Mouse (Mus musculus) embryonic facial prominence, embryonic 11.5 days (tissue): ENCODE results near the gene Mydgf. TPM values are rescaled to one million over a fixed set of nuclear protein-coding genes. Genes with fewer than 3 reads are reported as not detected.

ENCODE experiments used
- ATAC-seq: fragments of 200-750 bp; cut with Nextera tagmentation; replicated peaks from 2 replicates; pipeline ENCODE4 v1.8.0; 2017; ENCODE audit warnings: low read depth; ENCODE audit not compliant: insufficient number of reproducible peaks, low FRiP score, low TSS enrichment
- DNase-seq: peaks from one replicate; pipeline ENCODE4 v3.0.0-alpha.2; 2015; ENCODE audit warnings: low spot score
- H3K27ac ChIP-seq: fragments of 300-500 bp; sonication (generic); replicated peaks from 2 replicates; pipeline ENCODE4 v1.5.1; 2014; ENCODE audit warnings: mild to moderate bottlenecking, low read depth, low read length, control low read depth
- H3K27me3 ChIP-seq: fragments of 300-500 bp; sonication (generic); 2 replicates; pipeline ENCODE4 v1.6.1; 2014; ENCODE audit warnings: mild to moderate bottlenecking, low read length, moderate library complexity, mixed read lengths; ENCODE audit not compliant: control insufficient read depth, insufficient read depth
- H3K36me3 ChIP-seq: fragments of 300-500 bp; sonication (generic); replicated peaks from 2 replicates; pipeline ENCODE4 v1.6.1; 2014; ENCODE audit warnings: low read depth, mild to moderate bottlenecking, low read length, moderate library complexity, mixed read lengths; ENCODE audit not compliant: control insufficient read depth, insufficient read depth
- H3K4me1 ChIP-seq: fragments of 300-500 bp; sonication (generic); 2 replicates; pipeline ENCODE4 v1.6.1; 2014; ENCODE audit warnings: low read length, mixed read lengths; ENCODE audit not compliant: control insufficient read depth, insufficient read depth
- H3K4me2 ChIP-seq: fragments of 300-500 bp; sonication (generic); 2 replicates; pipeline ENCODE4 v1.6.1; 2014; ENCODE audit warnings: low read depth, mild to moderate bottlenecking, control low read depth, low read length, moderate library complexity
- H3K4me3 ChIP-seq: fragments of 300-500 bp; sonication (generic); 2 replicates; pipeline ENCODE4 v1.5.1; 2014; ENCODE audit warnings: low read depth, low read length, control low read depth
- H3K9ac ChIP-seq: fragments of 300-500 bp; sonication (generic); replicated peaks from 2 replicates; pipeline ENCODE4 v1.6.1; 2014; ENCODE audit warnings: mild to moderate bottlenecking, control low read depth, low read length
- H3K9me3 ChIP-seq: fragments of 300-500 bp; sonication (generic); replicated peaks from 2 replicates; pipeline ENCODE4 v1.6.1; 2016; ENCODE audit warnings: mild to moderate bottlenecking, low read length, inconsistent platforms, mixed read lengths; ENCODE audit not compliant: control insufficient read depth
- WGBS: fragments of 180-500 bp; shearing (Covaris S2); extraction: QIAGEN DNeasy Blood & Tissue Kit; methylation state at CpG from one replicate; pipeline ENCODE4 v1.1.7; 2014; 5-methylcytosine and 5-hydroxymethylcytosine counted together
- polyA plus RNA-seq: library from polyadenylated mRNA; unstranded; fragments of >200 nt; fragmentation: Nextera tagmentation; extraction: Ambion mirVana; gene quantifications from 2 replicates; pipeline ENCODE4 v1.2.1, GENCODE M21; 2014

Gene Mydgf
- polyA plus RNA-seq, 1 experiment from 2014 or later = 48.5 TPM

- 59% methylated on average over 13 of the region's 13 CpGs for whole genome bisulfite sequencing
- peak overlapping the region; percentile 88 for H3K9ac ChIP-seq
- no peaks in the 10 kb centered on the region for H3K27me3 ChIP-seq
- peak overlapping the region; percentile 76 for H3K4me2 ChIP-seq
- H3K9me3 ChIP-seq = no peaks in the 10 kb centered on the region
- H3K4me3 ChIP-seq = peak overlapping the region; percentile 97
- H3K4me1 ChIP-seq = peaks cover 5% of the 10 kb centered on the region; the same call in 1 of the 2 replicates
- no peaks in the 10 kb centered on the region for H3K36me3 ChIP-seq
- H3K27ac ChIP-seq = no peak overlapping the region
- no peak for ATAC-seq
- no peak for DNase-seq
These were observed 34.0 kb upstream of the Mydgf start for GRCm38 (mm10) chr17:56217670-56218069.

DNA sequence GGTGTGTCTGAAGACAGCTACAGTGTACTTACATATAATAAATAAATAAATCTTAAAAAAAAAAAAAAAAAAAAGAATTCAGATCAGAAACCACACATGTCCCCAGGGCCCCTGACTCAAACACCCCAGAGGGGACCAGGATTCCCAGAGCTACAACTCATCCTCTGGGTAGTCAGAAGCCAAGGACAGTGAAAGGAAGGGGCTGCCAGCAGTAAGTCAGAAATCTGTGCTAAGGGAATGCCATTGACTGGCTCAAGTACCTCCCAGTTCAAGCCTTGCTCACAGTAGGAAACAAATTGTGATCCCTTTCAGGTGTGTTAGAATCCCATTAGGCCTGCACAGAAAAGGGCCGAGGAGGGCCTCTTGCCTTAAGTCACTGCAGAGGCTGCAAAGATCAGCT lies 30.5 kb upstream of the Mydgf start:
- H3K27me3 ChIP-seq = no peaks in the 10 kb centered on the region
- no peaks in the 10 kb centered on the region for H3K9me3 ChIP-seq
- DNase-seq (no peak), ATAC-seq (no peak)
- H3K4me3 ChIP-seq = no peak overlapping the region
- H3K4me2 ChIP-seq = no peak overlapping the region
- 87% methylated on average over 1 of the region's 1 CpGs for WGBS
- H3K36me3 ChIP-seq = peaks cover 4% of the 10 kb centered on the region
- H3K9ac ChIP-seq = no peak overlapping the region
- peaks cover 5% of the 10 kb centered on the region; the same call in 1 of the 2 replicates for H3K4me1 ChIP-seq
- no peak overlapping the region for H3K27ac ChIP-seq

DNA sequence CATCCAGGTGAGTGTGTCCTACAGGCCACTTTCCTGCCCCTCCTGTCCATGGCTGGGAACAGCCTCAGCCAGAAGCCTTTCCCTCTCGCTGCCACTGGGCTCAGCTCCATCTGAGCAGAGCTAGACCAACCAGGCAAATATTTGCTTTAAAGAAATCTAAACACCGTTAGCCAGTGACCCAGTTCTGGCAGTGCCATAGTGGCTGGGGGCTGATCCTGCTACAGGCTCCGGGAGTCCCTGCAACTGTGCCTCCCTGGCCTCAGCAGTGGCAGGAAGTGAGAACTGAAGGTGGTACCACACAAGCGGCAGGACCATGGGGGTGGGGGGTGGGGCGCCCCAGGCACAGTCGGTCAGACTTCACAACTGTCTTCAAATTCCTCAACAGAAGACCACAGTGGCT lies 29.0 kb upstream of the Mydgf start:
- H3K27ac ChIP-seq = no peak overlapping the region
- peaks cover 5% of the 10 kb centered on the region for H3K36me3 ChIP-seq
- ATAC-seq (no peak), DNase-seq (no peak)
- H3K9me3 ChIP-seq = no peaks in the 10 kb centered on the region
- H3K4me2 ChIP-seq = no peak overlapping the region
- H3K4me1 ChIP-seq = peaks cover 3% of the 10 kb centered on the region; the same call in 1 of the 2 replicates
- H3K4me3 ChIP-seq = no peak overlapping the region
- H3K27me3 ChIP-seq = no peaks in the 10 kb centered on the region
- WGBS = 64% methylated on average over 6 of the region's 6 CpGs
- no peak overlapping the region for H3K9ac ChIP-seq

DNA sequence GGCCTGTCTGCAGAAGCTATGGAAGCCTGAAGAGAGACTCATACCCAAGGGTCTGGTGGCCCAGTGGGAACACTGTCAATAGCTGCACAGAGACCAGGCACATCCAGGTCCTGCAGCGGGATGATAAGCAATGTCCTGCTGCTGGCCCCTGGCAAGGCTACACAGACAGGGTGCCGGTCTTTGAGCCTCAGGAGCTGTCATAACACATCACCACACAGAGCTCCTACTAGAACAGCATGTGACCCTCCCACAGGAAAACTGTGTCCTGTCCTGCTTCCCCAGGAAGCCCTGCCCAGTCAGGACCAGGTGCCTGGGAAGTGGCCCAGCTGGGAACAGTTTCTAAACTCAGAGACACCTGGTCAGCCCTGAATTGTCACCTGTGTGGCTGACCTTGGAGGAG lies 27.4 kb upstream of the Mydgf start:
- H3K4me1 ChIP-seq = no peaks in the 10 kb centered on the region
- H3K27me3 ChIP-seq = no peaks in the 10 kb centered on the region
- H3K4me2 ChIP-seq = no peak overlapping the region
- 80% methylated on average over 2 of the region's 2 CpGs for WGBS
- DNase-seq (no peak), ATAC-seq (no peak)
- H3K4me3 ChIP-seq = no peak overlapping the region
- peaks cover 10% of the 10 kb centered on the region for H3K36me3 ChIP-seq
- no peak overlapping the region for H3K27ac ChIP-seq
- no peaks in the 10 kb centered on the region for H3K9me3 ChIP-seq
- no peak overlapping the region for H3K9ac ChIP-seq

DNA sequence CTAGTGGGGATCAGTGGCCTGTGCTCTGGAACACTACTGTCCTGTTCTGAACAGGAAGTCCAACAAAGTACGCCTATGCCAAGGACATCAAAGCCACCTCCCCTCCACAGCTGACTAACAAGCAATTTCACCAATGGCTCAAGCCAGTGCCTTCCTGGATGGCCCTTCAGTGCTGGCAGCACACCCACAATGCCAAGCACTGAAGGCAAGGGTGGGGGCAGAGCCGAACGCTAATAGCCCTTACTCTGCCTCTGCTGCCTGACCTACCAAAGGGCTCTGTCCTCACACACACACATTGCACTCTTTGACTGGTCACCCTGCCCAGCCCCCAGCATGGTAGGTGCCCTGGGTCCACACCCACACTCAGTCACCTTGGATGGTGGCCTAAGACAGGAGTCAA lies 25.1 kb upstream of the Mydgf start:
- ATAC-seq (no peak), DNase-seq (no peak)
- H3K9me3 ChIP-seq = no peaks in the 10 kb centered on the region
- H3K4me2 ChIP-seq = no peak overlapping the region
- WGBS = 90% methylated on average over 3 of the region's 3 CpGs
- no peak overlapping the region for H3K27ac ChIP-seq
- peaks cover 10% of the 10 kb centered on the region for H3K36me3 ChIP-seq
- no peaks in the 10 kb centered on the region for H3K27me3 ChIP-seq
- no peaks in the 10 kb centered on the region for H3K4me1 ChIP-seq
- H3K9ac ChIP-seq = no peak overlapping the region
- no peak overlapping the region for H3K4me3 ChIP-seq

GRCm38 (mm10) chr17:56207963-56208530 lies 24.3 kb upstream of the Mydgf start:
- H3K4me3 ChIP-seq = no peak overlapping the region

DNA sequence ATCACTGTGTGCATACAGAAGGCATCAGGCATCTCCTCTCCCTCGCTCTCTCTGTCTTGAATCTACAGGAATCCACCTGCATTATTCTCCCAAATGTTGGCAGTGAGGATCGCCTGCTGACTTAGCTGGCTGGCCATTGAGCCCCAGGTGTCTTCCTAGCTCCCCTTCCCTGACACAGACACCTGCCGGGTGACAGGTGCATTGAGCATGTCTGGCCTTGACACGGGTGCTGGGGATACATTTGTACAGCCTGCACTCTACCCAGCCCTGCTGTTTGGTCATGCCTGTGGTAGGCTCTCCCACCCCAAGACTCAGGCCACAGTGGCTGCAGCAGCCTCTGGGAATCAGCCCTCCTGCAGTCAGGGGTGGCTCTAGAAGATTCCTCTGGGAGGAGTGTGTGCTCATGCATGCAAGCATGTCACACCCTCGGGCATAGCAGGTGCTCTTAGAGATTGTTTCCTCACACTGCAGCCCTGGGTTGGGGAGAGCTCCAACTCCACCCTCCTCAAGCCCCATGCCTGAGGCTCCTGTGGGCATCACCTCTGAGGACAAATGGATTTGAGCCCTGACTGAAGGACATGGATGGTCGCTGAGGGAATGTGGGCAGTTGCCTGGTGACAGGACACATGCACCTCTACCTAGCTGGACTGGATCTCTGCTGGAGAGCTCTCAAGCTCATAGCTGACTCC lies 23.4 kb upstream of the Mydgf start:
- Histone ChIP-seq H3K27me3 (no peaks in the 10 kb centered on the region), H3K9ac (no peak overlapping the region), H3K27ac (no peak overlapping the region), H3K4me1 (no peaks in the 10 kb centered on the region), H3K4me2 (no peak overlapping the region), H3K9me3 (no peaks in the 10 kb centered on the region), H3K36me3 (peaks cover 10% of the 10 kb centered on the region), H3K4me3 (no peak overlapping the region)
- ATAC-seq (no peak), DNase-seq (no peak)
- 82% methylated on average over 6 of the region's 6 CpGs for WGBS

More at GRCm38 (mm10) chr17:56207963-56208530, 24.3 kb upstream of the Mydgf start:
- Histone ChIP-seq H3K36me3 (peaks cover 10% of the 10 kb centered on the region), H3K4me1 (no peaks in the 10 kb centered on the region), H3K4me2 (no peak overlapping the region), H3K9ac (no peak overlapping the region), H3K27me3 (no peaks in the 10 kb centered on the region), H3K9me3 (no peaks in the 10 kb centered on the region), H3K27ac (no peak overlapping the region)
- no peak for DNase-seq
- 91% methylated on average over 9 of the region's 9 CpGs for WGBS
- ATAC-seq = no peak

DNA sequence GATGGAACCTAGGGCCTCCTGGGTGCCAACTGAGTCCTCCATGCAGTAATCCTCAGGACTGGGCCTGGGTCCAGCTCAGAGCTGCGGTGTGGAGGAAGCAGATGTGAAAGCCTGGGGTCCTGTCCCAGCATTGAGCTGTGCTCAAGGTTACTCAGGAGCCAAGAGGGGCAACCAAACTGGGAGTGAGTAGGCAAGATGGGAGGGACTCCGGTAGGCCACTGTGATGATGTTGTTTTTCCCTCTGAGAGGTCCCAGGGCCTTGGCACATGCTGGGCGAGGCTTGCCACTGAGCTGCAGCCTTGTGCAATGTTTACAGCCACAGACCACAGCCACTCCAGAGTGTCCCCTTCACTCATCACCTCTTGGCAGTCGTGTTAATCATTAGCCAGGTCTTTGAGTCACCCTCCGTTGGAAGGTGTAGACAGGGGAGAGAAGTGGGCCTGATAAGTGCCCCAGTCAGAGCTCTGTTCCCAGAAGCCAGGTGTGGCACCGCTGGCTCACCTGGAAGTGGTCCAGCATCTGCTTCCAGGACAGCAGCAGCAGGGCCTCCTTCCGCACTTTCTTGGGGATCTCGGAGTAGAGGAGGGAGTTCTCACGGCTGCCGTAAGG lies 22.7 kb upstream of the Mydgf start:
- H3K4me3 ChIP-seq = no peak overlapping the region
- WGBS = 91% methylated on average over 10 of the region's 10 CpGs
- H3K36me3 ChIP-seq = peaks cover 10% of the 10 kb centered on the region

More for the DNA sequence above, 22.7 kb upstream of the Mydgf start:
- H3K27ac ChIP-seq = no peak overlapping the region
- DNase-seq (no peak), ATAC-seq (no peak)
- H3K9ac ChIP-seq = no peak overlapping the region
- no peaks in the 10 kb centered on the region for H3K9me3 ChIP-seq
- no peaks in the 10 kb centered on the region for H3K4me1 ChIP-seq
- no peaks in the 10 kb centered on the region for H3K27me3 ChIP-seq
- no peak overlapping the region for H3K4me2 ChIP-seq
